Mouse (Mus musculus): ENCODE measurements around the gene Spock1. TPM values are rescaled to one million over a fixed set of nuclear protein-coding genes. Genes with fewer than 3 reads are reported as not detected.

Spock1 gene
- not detected in 2 replicates for polyA plus RNA-seq (2012; ENCODE audit: insufficient read depth, low replicate concordance)

DNA sequence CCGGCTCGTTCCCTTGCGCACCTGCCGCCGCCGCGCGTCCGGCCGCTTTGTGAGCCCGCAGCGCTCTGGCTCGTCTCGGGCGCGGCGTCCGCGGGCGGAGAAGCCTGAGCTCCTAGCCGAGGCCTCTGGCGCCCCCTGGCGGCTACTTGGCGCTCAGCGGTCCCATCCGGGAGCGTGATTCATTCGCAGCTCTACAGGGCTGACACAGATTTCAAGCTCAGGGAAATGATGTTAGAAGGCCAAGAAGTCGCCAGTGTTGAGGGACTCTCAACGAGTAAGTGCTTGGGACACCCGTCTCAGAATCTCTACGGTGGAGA is at the start of gene Spock1:
TSS of gene Spock1 (minus strand) at position 67 of the 317 bp plus-strand sequence.
- H3K9me3 ChIP-seq, result peaks cover 26% of the 10 kb centered on the region
- peak within 1 kb of the TSS; percentile 50 for H3K4me3 ChIP-seq (replicated peaks)
- peaks cover 25% of the 10 kb centered on the region for H3K27me3 ChIP-seq (replicated peaks)

GRCm38 (mm10) chr13:57950091-57950490 is 42.0 kb upstream of the Spock1 start:
- no peak overlapping the region for H3K4me3 ChIP-seq (replicated peaks)
- peaks cover 45% of the 10 kb centered on the region for H3K9me3 ChIP-seq

More for the DNA sequence above, at the start of gene Spock1:
- no peak for TF ChIP-seq FLI1 (IDR thresholded peaks at IDR 0.05; ENCODE audit: low read length)
- no peak for TF ChIP-seq GATA1 (IDR thresholded peaks at IDR 0.05; ENCODE audit: borderline replicate concordance, low read length)
- peaks cover 4% of the 10 kb centered on the region; the same call in 1 of the 2 replicates for H3K4me1 ChIP-seq
- no peaks in the 10 kb centered on the region for H3K36me3 ChIP-seq (replicated peaks; ENCODE audit: low read length)

DNA sequence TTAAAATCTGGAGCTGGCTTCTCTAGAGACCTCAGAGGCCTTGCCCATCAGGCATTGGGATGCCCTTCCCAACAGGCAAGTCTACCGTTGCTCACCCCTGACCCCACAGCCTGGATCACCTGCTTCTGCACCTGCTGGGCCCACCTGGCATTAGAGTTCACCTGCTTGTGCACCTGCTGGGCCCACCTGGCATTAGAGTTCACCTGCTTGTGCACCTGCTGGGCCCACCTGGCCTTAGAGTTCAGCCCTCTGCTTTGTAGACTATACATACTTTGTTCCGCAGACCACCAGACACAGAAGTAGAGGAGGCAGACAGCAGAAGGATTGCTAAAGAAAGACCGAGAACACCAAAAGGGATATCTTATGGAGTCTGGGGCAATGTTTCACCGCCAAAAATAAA is 41.4 kb upstream of the Spock1 start:
- no peak for TF ChIP-seq GATA1 (IDR thresholded peaks at IDR 0.05; ENCODE audit: borderline replicate concordance, low read length)
- no peak for TF ChIP-seq FLI1 (IDR thresholded peaks at IDR 0.05; ENCODE audit: low read length)
- Histone ChIP-seq H3K36me3 (replicated peaks; ENCODE audit: low read length) (no peaks in the 10 kb centered on the region), H3K4me1 (no peaks in the 10 kb centered on the region), H3K4me3 (replicated peaks) (no peak overlapping the region), H3K9me3 (peaks cover 50% of the 10 kb centered on the region), H3K27me3 (replicated peaks) (no peaks in the 10 kb centered on the region)

More at GRCm38 (mm10) chr13:57950091-57950490, 42.0 kb upstream of the Spock1 start:
- H3K27me3 ChIP-seq (replicated peaks), result no peaks in the 10 kb centered on the region
- TF ChIP-seq GATA1 (IDR thresholded peaks at IDR 0.05; ENCODE audit: borderline replicate concordance, low read length) (no peak), FLI1 (IDR thresholded peaks at IDR 0.05; ENCODE audit: low read length) (no peak)
- H3K4me1 ChIP-seq, result no peaks in the 10 kb centered on the region
- no peaks in the 10 kb centered on the region for H3K36me3 ChIP-seq (replicated peaks; ENCODE audit: low read length)

DNA sequence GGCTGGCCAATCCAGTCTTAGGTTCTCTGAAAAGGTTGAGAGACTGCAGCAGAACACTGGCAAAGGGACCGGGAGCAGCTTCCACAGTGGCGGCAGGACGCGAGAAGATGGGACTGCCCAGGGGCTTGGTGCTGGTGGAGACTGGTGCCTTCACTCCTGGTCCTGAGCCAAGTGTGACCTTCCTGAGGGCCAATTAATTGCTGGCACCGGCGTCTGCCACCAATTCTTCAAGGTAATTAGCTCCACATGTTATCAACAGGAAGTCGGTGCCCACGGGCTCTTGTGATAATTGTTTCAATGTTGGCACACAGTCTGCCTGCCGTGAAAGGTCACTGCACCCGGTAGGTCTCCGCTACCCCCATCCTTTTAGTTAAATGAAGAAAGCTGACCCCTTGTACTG is 37.1 kb upstream of the Spock1 start:
- Histone ChIP-seq H3K4me1 (no peaks in the 10 kb centered on the region), H3K9me3 (peaks cover 44% of the 10 kb centered on the region)

GRCm38 (mm10) chr13:57944434-57944833 is 36.3 kb upstream of the Spock1 start:
- H3K9me3 ChIP-seq, result peaks cover 43% of the 10 kb centered on the region
- H3K36me3 ChIP-seq (replicated peaks; ENCODE audit: low read length), result no peaks in the 10 kb centered on the region
- no peaks in the 10 kb centered on the region for H3K27me3 ChIP-seq (replicated peaks)
- no peaks in the 10 kb centered on the region for H3K4me1 ChIP-seq
- TF ChIP-seq FLI1 (IDR thresholded peaks at IDR 0.05; ENCODE audit: low read length) (no peak), GATA1 (IDR thresholded peaks at IDR 0.05; ENCODE audit: borderline replicate concordance, low read length) (no peak)
- H3K4me3 ChIP-seq (replicated peaks), result no peak overlapping the region

More for the DNA sequence above, 37.1 kb upstream of the Spock1 start:
- Histone ChIP-seq H3K27me3 (replicated peaks) (no peaks in the 10 kb centered on the region), H3K4me3 (replicated peaks) (no peak overlapping the region), H3K36me3 (replicated peaks; ENCODE audit: low read length) (no peaks in the 10 kb centered on the region)
- TF ChIP-seq GATA1 (IDR thresholded peaks at IDR 0.05; ENCODE audit: borderline replicate concordance, low read length) (no peak), FLI1 (IDR thresholded peaks at IDR 0.05; ENCODE audit: low read length) (no peak)

DNA sequence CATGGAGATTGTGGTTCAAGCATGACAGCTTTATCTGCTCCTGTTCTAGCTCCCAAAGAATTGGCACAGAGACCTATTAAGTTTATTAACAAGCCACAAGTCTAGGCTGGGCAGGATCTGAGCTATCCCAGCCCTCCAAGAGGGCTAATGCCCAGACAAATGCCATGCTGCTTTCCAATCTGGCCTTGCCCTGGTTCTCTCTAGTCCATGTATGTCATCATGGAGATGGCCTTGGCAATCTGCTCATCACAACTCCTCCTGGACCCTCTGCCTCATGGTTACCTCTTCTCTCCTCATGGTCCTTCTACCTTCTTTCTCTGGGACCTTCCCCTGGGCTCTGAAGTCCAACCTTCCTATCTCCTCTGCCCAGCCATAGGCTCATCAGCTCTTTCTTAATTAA is 35.8 kb upstream of the Spock1 start:
- no peaks in the 10 kb centered on the region for H3K27me3 ChIP-seq (replicated peaks)
- no peak for TF ChIP-seq GATA1 (IDR thresholded peaks at IDR 0.05; ENCODE audit: borderline replicate concordance, low read length)
- TF ChIP-seq FLI1 (IDR thresholded peaks at IDR 0.05; ENCODE audit: low read length), result no peak
- no peak overlapping the region for H3K4me3 ChIP-seq (replicated peaks)
- peaks cover 43% of the 10 kb centered on the region for H3K9me3 ChIP-seq
- no peaks in the 10 kb centered on the region for H3K36me3 ChIP-seq (replicated peaks; ENCODE audit: low read length)
- no peaks in the 10 kb centered on the region for H3K4me1 ChIP-seq

DNA sequence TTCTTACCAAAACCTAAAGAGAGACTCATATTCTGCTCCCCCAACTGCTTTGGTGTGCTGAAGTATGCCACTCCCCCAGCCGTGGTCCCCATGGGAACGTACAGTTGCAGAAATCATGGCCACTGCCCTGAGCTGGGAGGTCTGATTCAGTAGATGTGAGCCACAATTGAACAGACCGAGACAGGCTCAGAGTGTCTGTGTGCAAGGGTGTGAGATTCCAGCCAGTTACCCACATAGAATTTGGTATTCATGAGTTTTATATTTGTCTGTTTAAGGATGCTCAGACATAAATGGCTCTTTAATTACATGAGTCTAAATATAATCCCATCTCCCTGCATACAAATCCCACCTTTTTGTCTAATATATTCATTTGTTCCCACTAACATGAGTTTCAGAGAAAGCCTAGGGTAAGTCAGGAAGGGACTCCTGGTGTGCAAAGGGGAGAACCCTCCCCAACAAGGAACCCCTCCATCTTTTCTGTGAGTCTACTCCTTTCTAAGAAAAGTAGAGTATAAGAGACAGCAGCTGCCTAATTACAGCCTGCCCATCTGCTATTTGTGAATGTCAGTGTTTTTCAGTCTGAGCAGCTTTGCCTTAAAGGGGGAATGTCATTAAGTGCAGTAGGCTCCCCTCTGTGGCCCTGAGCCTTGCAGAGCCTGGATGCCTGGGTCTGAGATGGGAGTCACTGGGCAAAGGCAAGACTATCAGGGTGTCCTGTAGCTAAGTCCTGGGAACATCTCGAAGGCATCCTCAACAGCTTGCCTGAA is 29.5 kb upstream of the Spock1 start:
- Histone ChIP-seq H3K4me3 (replicated peaks) (no peak overlapping the region), H3K36me3 (replicated peaks; ENCODE audit: low read length) (no peaks in the 10 kb centered on the region), H3K27me3 (replicated peaks) (no peaks in the 10 kb centered on the region), H3K9me3 (peaks cover 29% of the 10 kb centered on the region; the same call in 1 of the 2 replicates), H3K4me1 (no peaks in the 10 kb centered on the region)
- TF ChIP-seq FLI1 (IDR thresholded peaks at IDR 0.05; ENCODE audit: low read length), result no peak
- TF ChIP-seq GATA1 (IDR thresholded peaks at IDR 0.05; ENCODE audit: borderline replicate concordance, low read length), result no peak

GRCm38 (mm10) chr13:57931998-57932397 is 23.9 kb upstream of the Spock1 start:
- Histone ChIP-seq H3K9me3 (peaks cover 13% of the 10 kb centered on the region), H3K4me1 (no peaks in the 10 kb centered on the region), H3K27me3 (replicated peaks) (no peaks in the 10 kb centered on the region), H3K4me3 (replicated peaks) (no peak overlapping the region), H3K36me3 (replicated peaks; ENCODE audit: low read length) (no peaks in the 10 kb centered on the region)
- TF ChIP-seq FLI1 (IDR thresholded peaks at IDR 0.05; ENCODE audit: low read length) (no peak), GATA1 (IDR thresholded peaks at IDR 0.05; ENCODE audit: borderline replicate concordance, low read length) (no peak)

DNA sequence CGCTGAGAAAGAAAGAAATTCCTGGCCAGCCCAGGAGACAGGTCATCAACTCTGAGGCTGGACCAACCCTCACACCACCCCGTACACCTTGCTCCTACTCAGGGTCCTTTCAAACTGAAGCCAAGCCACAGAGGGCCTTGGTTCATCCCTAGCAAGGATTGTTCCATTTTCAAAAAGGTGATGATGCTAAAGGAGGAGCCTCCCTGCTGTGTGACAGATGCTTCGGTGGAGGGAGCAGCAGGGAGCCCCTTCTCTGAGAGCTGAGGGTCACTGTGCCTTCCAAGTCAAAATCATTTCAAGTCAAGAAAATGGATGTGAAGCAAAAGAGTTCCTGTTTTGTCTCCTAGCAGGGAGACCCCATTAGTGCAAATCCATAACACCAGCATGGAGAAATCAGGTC is 23.2 kb upstream of the Spock1 start:
- Histone ChIP-seq H3K36me3 (replicated peaks; ENCODE audit: low read length) (no peaks in the 10 kb centered on the region), H3K27me3 (replicated peaks) (no peaks in the 10 kb centered on the region), H3K4me1 (no peaks in the 10 kb centered on the region), H3K9me3 (peaks cover 13% of the 10 kb centered on the region), H3K4me3 (replicated peaks) (no peak overlapping the region)
- TF ChIP-seq FLI1 (IDR thresholded peaks at IDR 0.05; ENCODE audit: low read length) (no peak), GATA1 (IDR thresholded peaks at IDR 0.05; ENCODE audit: borderline replicate concordance, low read length) (no peak)

DNA sequence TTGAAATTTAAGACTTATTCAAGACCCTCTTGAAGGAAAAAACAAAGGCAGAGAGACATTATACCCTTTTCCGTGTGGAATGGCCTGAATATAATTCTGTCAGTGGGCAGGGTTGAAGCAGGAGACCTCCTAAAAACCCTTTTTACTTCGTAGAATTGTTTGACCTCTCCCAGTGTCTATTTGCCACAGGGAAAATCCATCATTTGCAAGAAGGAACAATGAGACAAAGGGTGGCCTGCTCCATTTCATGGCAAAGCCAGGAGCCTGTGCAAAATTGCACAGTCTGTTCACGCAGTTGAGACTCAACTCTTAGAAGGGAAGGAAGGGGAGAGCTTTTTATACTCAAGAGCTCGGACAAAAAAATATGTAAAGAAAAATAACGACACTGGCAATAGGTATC is 22.6 kb upstream of the Spock1 start:
- H3K4me3 ChIP-seq (replicated peaks), result no peak overlapping the region
- no peaks in the 10 kb centered on the region for H3K4me1 ChIP-seq
- H3K9me3 ChIP-seq, result peaks cover 15% of the 10 kb centered on the region
- no peaks in the 10 kb centered on the region for H3K27me3 ChIP-seq (replicated peaks)
- H3K36me3 ChIP-seq (replicated peaks; ENCODE audit: low read length), result no peaks in the 10 kb centered on the region
- TF ChIP-seq GATA1 (IDR thresholded peaks at IDR 0.05; ENCODE audit: borderline replicate concordance, low read length) (no peak), FLI1 (IDR thresholded peaks at IDR 0.05; ENCODE audit: low read length) (no peak)

All from megakaryocyte, embryonic 14.5 days (primary cell).